Mouse (Mus musculus) liver, adult 2 months (tissue): ENCODE measurements around the gene Frmd5.

Source experiments
- CTCF ChIP-seq: fragments of 200-500 bp; IDR thresholded peaks from 2 replicates; pipeline ENCODE4 v1.5.1; 2011; ENCODE audit warnings: low read depth, low read length, control low read depth
- POLR2A ChIP-seq: fragments of 200-500 bp; IDR thresholded peaks from 2 replicates; pipeline ENCODE4 v1.6.1; 2011; ENCODE audit warnings: low read length, control low read depth; ENCODE audit not compliant: insufficient read depth; ENCODE audit errors: extremely low read depth

GRCm38 (mm10) chr2:121756336-121756735, 50.6 kb downstream of the Frmd5 start:
- TF ChIP-seq CTCF: no peak
- no peak for TF ChIP-seq POLR2A
